Mouse (Mus musculus): ENCODE data around the gene Bnc1. TPM values are rescaled to one million over a fixed set of nuclear protein-coding genes. Genes with fewer than 3 reads are reported as not detected.

The Bnc1 gene
- polyA plus RNA-seq, 1 experiment from 2014 or later, result 1.1 TPM

DNA sequence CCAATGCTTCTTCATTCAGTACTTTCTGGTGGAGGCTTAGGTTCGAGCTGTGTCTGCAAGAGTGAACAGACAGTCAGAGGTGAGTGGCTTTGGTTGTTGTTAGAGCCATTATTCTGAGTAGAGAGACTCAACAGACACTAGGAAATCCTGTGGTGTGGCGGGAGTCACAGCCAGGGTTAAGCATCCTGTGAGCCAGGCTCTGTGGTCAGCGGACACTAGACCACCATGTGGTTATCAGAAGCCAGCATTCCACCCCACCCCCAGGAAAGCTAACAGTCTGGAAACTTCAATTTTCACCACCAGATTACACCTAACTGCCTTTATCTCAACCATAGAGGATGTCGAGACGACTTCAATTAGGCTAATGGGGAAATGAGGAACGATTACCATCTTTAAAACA, 23.1 kb downstream of the Bnc1 start:
- H3K36me3 ChIP-seq, result no peaks in the 10 kb centered on the region
- 87% methylated on average over 6 of the region's 6 CpGs for WGBS
- no peaks in the 10 kb centered on the region for H3K27me3 ChIP-seq
- no peaks in the 10 kb centered on the region for H3K4me1 ChIP-seq
- H3K27ac ChIP-seq, result no peak overlapping the region
- no peak for ATAC-seq (ENCODE audit: low FRiP score)
- H3K9ac ChIP-seq, result no peak overlapping the region
- no peaks in the 10 kb centered on the region for H3K9me3 ChIP-seq (replicated peaks)
- H3K4me3 ChIP-seq, result no peak overlapping the region
- no peak overlapping the region for H3K4me2 ChIP-seq (replicated peaks)

DNA sequence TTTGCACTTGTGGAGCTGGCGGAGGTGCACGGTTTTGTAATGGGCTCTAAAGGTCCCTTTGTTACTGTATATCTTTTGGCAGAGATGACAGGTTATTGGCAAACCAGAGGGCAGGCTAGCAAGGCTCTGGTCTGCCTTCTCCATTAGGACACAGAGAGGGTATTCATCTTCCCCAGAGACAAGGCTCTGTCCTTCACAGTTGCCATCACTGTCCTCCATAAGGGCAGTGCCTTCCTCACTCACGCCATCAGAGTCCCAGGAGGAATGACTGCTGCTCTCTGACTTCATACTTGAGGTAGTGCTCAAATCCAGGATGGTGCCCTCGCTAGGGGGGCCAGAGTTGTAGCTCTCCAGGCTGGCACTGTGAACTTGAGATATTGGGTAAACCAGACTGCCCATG, 23.6 kb downstream of the Bnc1 start:
- Histone ChIP-seq H3K36me3 (no peaks in the 10 kb centered on the region), H3K4me3 (no peak overlapping the region), H3K9ac (no peak overlapping the region), H3K27ac (no peak overlapping the region), H3K4me1 (no peaks in the 10 kb centered on the region), H3K9me3 (replicated peaks) (no peaks in the 10 kb centered on the region), H3K4me2 (replicated peaks) (no peak overlapping the region), H3K27me3 (no peaks in the 10 kb centered on the region)
- no peak for ATAC-seq (ENCODE audit: low FRiP score)
- WGBS, result 84% methylated on average over 4 of the region's 4 CpGs

DNA sequence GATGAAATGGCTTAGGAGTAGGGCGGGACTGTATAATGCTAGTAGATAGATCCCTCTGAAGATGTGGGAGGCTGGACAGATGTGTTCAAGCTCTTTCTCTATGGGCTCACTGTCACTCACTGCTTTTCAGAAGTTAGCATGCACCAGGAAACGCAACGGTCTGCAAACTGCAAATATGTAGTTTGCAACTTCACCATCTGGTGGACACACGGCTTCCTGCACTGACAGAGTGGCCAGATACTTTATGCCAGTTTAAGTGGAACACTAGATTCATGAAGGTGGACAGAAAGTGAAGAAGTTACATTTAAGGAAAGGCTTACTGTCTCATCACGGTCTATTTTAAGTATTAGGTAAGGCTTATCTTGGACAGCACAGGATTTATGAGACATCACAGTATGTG, 25.9 kb downstream of the Bnc1 start:
- Histone ChIP-seq H3K27me3 (no peaks in the 10 kb centered on the region), H3K9ac (no peak overlapping the region), H3K4me3 (no peak overlapping the region), H3K4me2 (replicated peaks) (no peak overlapping the region), H3K36me3 (no peaks in the 10 kb centered on the region), H3K9me3 (replicated peaks) (no peaks in the 10 kb centered on the region), H3K4me1 (no peaks in the 10 kb centered on the region), H3K27ac (no peak overlapping the region)
- no peak for ATAC-seq (ENCODE audit: low FRiP score)
- WGBS, result 81% methylated on average over 5 of the region's 5 CpGs

DNA sequence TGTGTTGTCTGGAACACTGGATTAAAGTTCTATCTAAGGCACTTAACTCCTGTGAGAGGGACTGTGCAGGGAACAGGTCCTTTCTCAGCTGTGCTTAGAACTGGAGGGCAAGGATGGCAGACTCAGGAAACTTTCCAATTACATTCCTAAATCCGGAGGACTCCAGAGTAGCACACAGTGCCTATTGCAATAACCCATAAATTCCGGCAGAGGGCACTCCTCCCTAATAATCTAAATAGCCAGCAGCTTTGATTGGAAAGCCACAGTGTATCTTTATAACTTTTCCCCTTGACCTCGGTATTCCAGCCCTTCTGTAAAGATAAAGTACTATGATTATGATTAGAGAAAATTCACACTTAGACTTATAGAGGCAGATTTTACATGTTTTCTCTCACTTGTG, 32.4 kb downstream of the Bnc1 start:
- no peaks in the 10 kb centered on the region for H3K36me3 ChIP-seq
- H3K4me1 ChIP-seq, result no peaks in the 10 kb centered on the region
- no peak overlapping the region for H3K4me2 ChIP-seq (replicated peaks)
- no peak for ATAC-seq (ENCODE audit: low FRiP score)
- H3K4me3 ChIP-seq, result no peak overlapping the region
- no peak overlapping the region for H3K27ac ChIP-seq
- no peaks in the 10 kb centered on the region for H3K27me3 ChIP-seq
- no peak overlapping the region for H3K9ac ChIP-seq
- 4% methylated on average over 3 of the region's 3 CpGs for WGBS
- no peaks in the 10 kb centered on the region for H3K9me3 ChIP-seq (replicated peaks)

DNA sequence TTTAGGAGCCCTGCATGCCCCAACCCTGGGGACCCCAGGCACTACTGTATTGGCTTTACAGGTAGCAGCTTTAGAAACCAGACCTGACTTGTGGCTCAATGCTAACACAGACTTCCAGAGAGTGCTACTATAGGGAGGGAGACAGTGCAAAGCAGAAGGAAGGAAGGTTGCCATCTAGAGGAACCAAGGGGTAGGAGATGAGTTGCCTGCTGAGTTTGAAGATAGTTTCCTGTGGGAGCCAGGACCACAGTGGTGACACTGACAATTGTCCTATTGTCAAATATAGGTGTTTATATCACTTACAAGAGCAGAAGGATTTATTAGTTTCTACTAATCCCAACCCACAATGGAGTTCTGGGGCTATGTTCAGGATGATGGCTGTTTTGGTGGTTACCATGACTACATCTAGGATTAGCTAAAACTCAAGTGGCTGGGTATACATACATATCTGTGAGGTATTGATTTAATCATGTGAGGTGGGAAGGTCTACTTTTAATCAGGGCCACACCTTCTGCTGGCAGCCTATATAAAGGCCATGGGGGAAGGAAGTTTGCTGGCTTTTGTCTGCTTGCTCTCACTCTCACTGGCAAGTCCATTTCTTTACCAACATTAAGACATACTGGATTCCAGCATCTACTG, 37.8 kb downstream of the Bnc1 start:
- Histone ChIP-seq H3K9me3 (replicated peaks) (no peaks in the 10 kb centered on the region), H3K4me3 (no peak overlapping the region), H3K9ac (no peak overlapping the region), H3K27ac (no peak overlapping the region), H3K4me1 (no peaks in the 10 kb centered on the region), H3K4me2 (replicated peaks) (no peak overlapping the region), H3K27me3 (no peaks in the 10 kb centered on the region), H3K36me3 (no peaks in the 10 kb centered on the region)
- no peak for ATAC-seq (ENCODE audit: low FRiP score)

DNA sequence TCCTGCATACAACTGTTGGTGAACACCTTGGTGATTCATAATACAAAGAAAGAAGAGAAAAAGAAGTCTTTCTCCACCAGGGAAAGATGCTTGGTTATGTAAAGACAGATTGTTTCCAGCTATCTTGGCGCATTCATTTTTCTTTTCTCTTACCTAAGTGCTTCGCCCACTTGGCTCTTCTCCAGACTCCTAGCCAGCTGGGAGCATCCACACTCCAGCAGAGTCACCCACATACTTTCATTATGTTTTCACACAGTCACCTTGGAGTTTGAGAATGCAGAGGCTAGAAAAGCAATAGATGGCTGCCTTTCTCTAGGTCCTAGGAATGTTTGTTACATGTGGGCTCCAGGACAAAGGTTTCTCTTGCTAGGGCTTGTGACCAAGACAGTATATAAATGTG, 41.6 kb downstream of the Bnc1 start:
- WGBS, result 72% methylated on average over 2 of the region's 2 CpGs
- Histone ChIP-seq H3K4me3 (no peak overlapping the region), H3K4me2 (replicated peaks) (no peak overlapping the region), H3K36me3 (no peaks in the 10 kb centered on the region), H3K9ac (no peak overlapping the region), H3K27ac (no peak overlapping the region), H3K4me1 (no peaks in the 10 kb centered on the region), H3K27me3 (no peaks in the 10 kb centered on the region), H3K9me3 (replicated peaks) (no peaks in the 10 kb centered on the region)
- no peak for ATAC-seq (ENCODE audit: low FRiP score)

DNA sequence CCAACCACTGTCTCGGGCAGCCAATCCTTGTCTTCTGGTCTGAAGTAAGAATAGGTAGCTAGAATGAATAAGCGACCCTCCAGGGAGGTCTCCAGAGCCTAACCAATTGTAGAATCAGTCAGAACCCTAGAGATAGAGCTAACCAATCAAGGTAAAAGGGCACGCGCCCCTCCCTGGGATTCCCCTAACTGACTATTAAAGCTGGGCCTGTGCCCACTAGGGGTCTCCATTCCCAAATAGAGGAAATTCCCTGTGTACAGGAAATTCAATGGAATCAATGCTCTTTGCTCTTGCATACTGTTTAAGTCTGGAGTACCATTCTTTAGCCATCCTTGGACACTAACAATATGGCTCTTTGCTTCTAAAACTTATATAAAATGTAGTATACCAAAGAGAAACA, 46.7 kb downstream of the Bnc1 start:
- Histone ChIP-seq H3K9ac (no peak overlapping the region), H3K4me3 (no peak overlapping the region), H3K9me3 (replicated peaks) (no peaks in the 10 kb centered on the region), H3K4me2 (replicated peaks) (no peak overlapping the region), H3K27me3 (no peaks in the 10 kb centered on the region), H3K36me3 (no peaks in the 10 kb centered on the region), H3K4me1 (no peaks in the 10 kb centered on the region), H3K27ac (no peak overlapping the region)
- no peak for ATAC-seq (ENCODE audit: low FRiP score)
- 24% methylated on average over 4 of the region's 4 CpGs for WGBS

DNA sequence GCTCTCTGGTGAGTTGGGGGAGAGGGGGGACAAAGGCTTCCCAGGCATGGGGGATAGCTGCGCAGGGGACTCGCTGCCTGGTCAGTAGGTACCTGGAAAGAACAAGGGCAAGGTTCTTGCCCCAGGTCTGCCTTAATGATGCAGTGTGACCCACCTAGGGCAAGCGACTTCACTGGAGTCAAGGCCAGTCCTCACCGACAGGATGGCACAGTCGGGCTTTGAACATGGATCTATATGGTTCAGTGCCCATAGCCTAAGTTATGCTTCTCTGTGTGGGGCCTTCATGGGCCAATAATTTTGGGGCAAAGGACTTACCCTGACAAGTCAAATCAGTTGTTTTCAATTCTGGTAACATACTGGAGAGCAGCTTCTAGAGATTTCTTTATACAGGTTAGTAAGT, 57.3 kb downstream of the Bnc1 start:
- Histone ChIP-seq H3K4me2 (replicated peaks) (peak overlapping the region; percentile 66), H3K27ac (peak overlapping the region; percentile 97), H3K9me3 (replicated peaks) (no peaks in the 10 kb centered on the region), H3K27me3 (no peaks in the 10 kb centered on the region), H3K9ac (peak overlapping the region; percentile 96), H3K36me3 (no peaks in the 10 kb centered on the region), H3K4me3 (peak overlapping the region; percentile 83), H3K4me1 (peaks cover 29% of the 10 kb centered on the region)
- 3% methylated on average over 5 of the region's 5 CpGs for WGBS
- ATAC-seq (ENCODE audit: low FRiP score), result no peak

DNA sequence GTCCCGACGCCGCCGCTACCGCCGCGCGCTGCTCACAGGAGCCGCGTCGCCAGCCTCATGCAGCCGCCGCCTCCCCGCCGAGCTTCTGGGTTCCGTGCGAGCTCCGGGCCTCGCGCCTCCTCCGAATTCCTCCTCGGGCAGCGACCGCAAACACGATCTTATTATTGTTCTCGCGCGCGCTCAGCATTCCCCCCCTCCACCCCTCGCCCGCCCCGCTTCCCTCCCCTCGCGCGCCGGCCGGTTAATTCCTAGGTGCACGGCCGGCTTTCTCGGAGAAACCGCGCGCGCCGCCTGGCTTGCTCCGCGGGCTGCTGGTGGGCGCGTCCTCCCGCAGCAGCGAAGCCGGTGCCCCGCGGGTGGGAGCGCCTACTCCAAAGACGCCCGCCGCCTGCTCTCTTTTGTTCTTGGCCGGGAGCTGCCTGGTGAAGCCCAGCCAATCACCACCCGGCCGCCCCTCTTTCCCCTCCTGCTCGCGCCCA, 57.8 kb downstream of the Bnc1 start, which contains the start of gene Hdgfl3:
Gene Hdgfl3 (minus strand): TSS at position 207 of the 479 bp plus-strand sequence.
- H3K4me2 ChIP-seq (replicated peaks), result peak within 1 kb of the TSS; percentile 66
- H3K9me3 ChIP-seq (replicated peaks), result no peaks in the 10 kb centered on the region
- peak within 1 kb of the TSS; percentile 96 for H3K9ac ChIP-seq
- under 1% methylated on average over 61 of the region's 63 CpGs for WGBS
- H3K4me1 ChIP-seq, result peaks cover 32% of the 10 kb centered on the region
- H3K27ac ChIP-seq, result peak within 1 kb of the TSS; percentile 97
- peak within 1 kb of the TSS; percentile 83 for H3K4me3 ChIP-seq
- peak; percentile 89 for ATAC-seq (ENCODE audit: low FRiP score)
- no peaks in the 10 kb centered on the region for H3K36me3 ChIP-seq
- H3K27me3 ChIP-seq, result no peaks in the 10 kb centered on the region

DNA sequence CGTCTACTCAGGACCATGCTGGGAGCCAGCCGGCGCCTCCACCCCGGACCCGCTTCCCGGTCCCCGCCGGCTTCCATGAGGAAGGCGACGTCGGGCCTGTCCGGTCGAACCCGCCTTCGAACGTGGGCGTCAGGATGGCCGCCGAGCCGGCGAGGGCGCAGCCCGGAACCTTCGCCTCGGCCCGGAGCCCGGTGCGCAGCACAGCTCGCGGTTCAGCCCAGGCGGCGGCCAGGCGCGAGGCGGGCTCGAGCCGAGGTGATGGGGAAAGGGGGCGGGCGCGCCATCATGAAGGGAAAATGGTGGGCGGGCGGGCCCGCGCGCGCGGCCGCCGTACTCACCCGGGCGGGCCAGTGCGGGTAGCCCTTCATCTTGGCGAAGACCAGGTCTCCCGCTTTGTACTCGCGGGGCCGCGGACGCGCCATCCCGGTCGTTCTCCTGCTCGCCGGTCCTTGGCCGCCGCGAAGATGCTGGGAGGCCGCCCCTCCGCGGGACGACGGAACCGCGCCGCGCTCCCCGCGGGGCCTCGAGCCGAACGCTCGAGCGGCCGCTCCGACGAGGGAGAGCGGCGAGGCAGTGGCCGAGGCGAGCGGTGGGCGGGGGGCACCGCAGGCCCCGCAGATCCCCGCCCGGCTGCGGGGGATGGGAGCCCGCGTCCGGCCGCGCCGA, 58.4 kb downstream of the Bnc1 start:
- peak; percentile 78 for ATAC-seq (ENCODE audit: low FRiP score)
- Histone ChIP-seq H3K27me3 (no peaks in the 10 kb centered on the region), H3K27ac (peak overlapping the region; percentile 97), H3K9me3 (replicated peaks) (no peaks in the 10 kb centered on the region), H3K4me3 (peak overlapping the region; percentile 83), H3K4me1 (peaks cover 37% of the 10 kb centered on the region), H3K4me2 (replicated peaks) (peak overlapping the region; percentile 66), H3K36me3 (no peaks in the 10 kb centered on the region), H3K9ac (peak overlapping the region; percentile 96)
- WGBS, result under 1% methylated on average over 99 of the region's 103 CpGs

DNA sequence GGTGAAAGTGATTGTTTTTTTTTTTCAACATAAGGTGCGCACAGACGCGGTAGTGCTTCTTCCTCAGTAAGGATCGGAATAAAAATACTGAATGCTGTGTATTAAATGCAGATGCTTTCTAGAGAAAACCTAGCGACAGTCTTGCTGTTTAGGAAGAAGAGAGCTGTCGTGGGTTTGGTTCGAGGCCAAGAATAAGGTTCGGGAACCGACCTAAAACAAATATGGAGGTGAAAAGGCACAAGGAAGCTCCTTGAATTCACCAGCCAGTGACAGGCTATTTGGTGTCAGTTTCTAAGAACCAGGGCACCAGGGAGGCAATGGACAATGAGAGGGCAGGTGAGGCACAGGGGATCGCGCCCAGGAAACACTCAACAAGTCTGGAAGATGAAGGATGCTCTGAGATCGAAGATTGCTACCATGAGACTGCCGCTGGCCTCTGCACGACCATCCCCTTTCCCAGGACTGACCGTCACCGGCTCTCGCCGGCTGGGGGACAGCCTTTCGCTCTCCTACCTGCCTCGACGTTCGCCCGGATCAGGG, 59.0 kb downstream of the Bnc1 start:
- Histone ChIP-seq H3K9ac (peak overlapping the region; percentile 96), H3K4me2 (replicated peaks) (peak overlapping the region; percentile 66), H3K27me3 (no peaks in the 10 kb centered on the region), H3K4me3 (peak overlapping the region; percentile 83), H3K9me3 (replicated peaks) (no peaks in the 10 kb centered on the region), H3K36me3 (no peaks in the 10 kb centered on the region), H3K4me1 (peaks cover 41% of the 10 kb centered on the region), H3K27ac (peak overlapping the region; percentile 97)
- 7% methylated on average over 23 of the region's 23 CpGs for WGBS
- peak; percentile 22; the same call in 1 of the 2 replicates for ATAC-seq (ENCODE audit: low FRiP score)

DNA sequence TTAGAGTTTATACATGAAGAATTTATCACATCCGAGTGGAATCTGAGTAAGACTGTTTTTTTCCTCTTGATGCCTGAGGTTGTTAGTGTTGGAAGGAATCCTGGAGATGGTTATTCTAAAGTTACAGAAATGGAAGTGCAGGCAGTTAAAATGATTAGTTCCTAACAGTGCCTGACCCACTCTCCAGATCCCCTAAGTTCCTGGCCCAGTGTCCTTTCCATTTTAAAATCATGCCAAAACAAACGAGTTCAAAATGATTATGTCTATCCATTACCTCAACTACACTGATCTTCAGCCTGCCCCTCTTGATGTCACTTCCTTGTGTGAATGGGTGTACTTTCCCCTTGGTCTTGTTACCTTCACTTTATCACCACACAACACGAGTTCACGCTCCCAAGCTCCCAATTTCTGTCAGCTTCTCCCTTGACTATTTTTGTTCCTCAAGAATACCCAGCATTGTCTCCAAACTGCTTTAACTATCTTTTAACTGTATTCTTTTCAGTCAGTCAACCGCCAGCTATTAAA, 59.5 kb downstream of the Bnc1 start:
- Histone ChIP-seq H3K4me2 (replicated peaks) (peak overlapping the region; percentile 66), H3K4me3 (peak overlapping the region; percentile 83), H3K9ac (peak overlapping the region; percentile 96), H3K9me3 (replicated peaks) (no peaks in the 10 kb centered on the region), H3K27ac (no peak overlapping the region), H3K36me3 (no peaks in the 10 kb centered on the region), H3K27me3 (no peaks in the 10 kb centered on the region), H3K4me1 (peaks cover 42% of the 10 kb centered on the region)
- ATAC-seq (ENCODE audit: low FRiP score), result no peak
- 35% methylated on average over 5 of the region's 5 CpGs for WGBS
